Mouse (Mus musculus): ENCODE measurements around the gene Sart3.

- no peak for TF ChIP-seq POLR2A (IDR thresholded peaks at IDR 0.05; ENCODE audit: low read depth, low read length)
- no peak for TF ChIP-seq CTCF (conservative IDR thresholded peaks at IDR 0.05; ENCODE audit: insufficient read depth, insufficient read length, low read depth, low read length)
Measured at GRCm38 (mm10) chr5:113804395-113804966, 32.2 kb upstream of the Sart3 start.

All from kidney, adult 2 months (tissue).